Mouse (Mus musculus): Measurements from ENCODE around the gene Opa1.

The Opa1 gene

DNA sequence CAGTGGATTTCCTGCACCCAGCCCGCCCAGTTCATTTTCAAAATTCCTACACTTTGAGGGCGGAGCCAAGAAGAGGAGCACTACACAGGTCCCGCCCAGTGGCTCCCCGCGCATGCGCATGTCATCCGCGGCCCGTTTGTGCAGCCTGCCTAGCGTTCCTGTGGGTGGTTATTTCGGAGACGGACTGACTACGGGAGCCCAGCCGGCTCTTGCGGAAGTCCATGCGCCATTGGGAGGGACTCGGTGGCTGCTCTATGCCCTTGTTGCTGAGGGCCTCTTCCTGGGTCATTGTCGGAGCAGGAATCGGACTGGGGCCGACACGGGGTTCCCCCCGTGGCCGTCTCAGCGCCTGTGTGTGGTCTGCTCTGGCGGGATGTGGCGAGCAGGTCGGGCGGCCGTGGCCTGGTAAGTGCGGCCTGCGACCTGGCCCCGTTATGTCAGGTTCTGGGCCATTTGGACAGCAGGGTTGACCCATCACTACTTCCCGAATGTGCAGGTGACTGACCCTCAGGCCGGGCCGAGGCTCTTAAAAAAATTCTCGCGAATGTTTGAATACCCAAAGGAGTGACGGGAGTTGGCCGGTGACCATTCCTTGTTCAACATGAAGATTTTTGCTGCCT, at the start of gene Opa1:
Gene Opa1, plus strand, starts transcription at position 168 of the 620 bp plus-strand sequence.
- DNase-seq (ENCODE audit: low read depth) = peak; percentile 98

DNA sequence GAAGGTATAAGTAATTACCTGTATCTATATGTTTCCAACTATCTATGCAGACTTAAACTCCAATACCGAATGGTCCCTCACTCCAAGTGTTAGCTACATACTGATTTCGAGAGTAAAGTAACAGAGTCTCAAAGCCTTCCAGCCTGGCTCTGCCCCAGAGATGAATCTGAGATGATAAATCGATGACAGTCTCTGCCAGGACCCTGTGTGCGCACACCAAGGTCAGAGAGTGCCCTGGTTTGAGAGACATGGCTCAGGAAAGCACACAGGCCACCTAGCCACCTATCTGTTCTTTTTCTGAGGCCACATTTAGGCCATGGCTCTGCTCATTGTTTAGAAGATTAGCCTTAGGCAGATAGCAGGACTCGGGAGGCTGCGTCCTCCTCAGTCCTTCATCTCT, 45.5 kb upstream of the Opa1 start:
- DNase-seq (ENCODE audit: low read depth) = no peak

DNA sequence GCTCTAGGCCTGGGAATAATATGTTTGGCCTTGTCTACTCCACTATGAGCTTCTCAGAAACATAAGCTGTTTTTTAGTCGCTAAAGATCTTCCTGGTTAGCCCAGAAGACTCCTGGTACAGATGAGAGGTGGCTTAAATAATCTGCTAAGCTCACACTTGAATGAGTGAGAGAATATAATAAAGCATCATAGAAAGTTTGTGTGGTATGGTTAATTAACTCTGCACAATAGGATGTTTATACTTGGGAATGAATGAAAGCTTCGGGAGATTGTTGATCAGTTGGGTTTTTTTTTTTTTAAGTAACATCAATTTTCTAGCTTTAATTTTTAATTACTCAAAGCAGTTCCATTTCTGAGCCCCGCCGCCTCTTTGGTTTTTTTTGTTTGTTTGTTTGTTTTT, 43.3 kb upstream of the Opa1 start:
- DNase-seq (ENCODE audit: low read depth) = no peak

DNA sequence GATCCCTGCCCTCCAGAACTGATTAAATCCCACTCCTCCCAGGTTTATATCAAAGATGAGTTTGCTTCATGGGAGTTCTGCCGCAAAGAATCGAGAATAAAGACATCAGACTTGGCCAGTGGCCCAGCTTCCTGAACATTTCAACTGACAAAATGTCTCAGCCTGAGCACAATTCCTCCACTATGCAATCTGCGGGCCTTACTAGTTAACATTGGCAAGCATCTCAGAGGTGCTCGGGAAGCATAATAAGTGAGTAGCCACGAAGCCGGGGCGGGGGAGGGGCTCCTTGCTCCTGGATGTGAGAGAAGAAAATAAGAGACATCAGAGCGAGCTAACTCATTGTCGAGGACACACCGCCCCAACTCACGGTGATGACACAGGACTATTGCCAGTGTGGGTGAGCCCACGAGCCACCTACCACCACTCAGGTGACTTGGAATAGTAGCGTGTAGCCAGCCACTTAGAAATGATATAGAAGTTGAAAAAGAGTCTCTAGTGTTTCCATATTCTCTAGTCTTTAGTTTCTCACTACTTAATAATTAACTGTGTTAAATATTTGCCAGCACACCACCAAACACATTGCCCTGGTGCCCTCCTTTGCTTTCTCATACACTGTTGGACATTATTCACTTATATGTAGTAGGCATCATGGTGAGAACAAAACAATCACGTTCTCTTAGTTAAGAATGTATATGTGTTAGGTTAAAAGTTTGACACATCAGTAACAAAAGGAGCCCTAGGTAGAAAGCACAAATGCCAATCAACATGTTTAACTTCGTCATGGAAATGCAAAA, 42.5 kb upstream of the Opa1 start:
- no peak for DNase-seq (ENCODE audit: low read depth)

DNA sequence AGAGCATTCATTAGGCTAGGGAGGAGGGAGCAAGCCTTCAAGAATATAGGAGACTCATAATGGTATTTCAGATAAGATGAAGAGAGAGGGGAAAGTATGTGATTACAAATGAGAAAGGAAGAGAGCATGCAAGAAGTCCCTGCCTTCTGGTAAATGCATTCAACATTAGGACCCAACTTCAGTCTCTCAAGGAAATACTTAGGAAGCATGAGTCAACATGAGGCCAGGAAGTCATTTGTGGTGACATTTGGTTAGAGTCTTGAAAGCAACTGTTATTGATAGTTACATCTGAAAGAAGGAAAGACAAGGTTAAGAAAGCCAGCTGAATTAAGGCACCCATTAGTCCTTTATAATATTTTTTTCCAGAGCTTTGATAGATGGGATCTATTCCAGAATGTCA, 39.2 kb upstream of the Opa1 start:
- DNase-seq (ENCODE audit: low read depth) = no peak

DNA sequence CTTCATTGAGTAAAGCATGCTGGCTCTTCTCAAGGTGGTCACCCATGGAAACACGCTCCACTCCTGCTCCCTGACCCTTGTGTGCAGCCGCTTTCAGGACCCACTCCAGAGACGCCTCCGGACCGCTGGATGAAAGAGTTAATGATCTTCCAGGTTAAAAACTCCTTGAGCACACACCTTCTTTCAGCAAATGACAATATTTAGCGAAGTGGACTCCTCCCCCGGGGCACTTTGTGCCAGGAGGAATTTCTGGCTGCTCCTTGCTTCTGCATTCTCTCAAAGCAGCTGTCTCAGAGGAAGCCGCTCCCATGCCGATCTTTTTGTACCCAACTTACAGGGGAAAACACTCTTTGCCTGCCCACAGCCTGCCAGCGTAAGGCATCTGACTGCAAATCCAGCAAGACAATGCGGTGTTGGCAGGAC, 37.9 kb upstream of the Opa1 start:
- no peak for DNase-seq (ENCODE audit: low read depth)

DNA sequence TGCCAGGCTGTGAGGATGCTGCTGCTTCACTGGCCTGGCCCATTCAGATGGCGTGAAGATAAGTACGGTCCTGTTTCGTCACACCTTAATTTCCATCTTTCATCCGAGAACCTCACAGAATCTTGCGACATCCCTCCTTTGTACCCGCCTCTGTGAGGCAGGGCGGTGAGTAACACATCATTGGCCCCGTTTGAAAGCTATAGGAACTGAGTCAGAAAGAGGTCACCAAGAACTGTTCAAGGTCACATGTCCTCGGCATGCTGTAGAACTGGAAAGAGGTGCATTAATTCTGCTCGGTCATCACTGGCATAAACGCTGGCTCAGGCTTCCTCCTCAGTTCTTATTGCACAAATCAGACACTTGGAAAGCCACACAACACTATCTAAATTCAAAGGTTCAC, 34.3 kb upstream of the Opa1 start, which contains the start of gene Atp13a4:
Gene Atp13a4, minus strand, starts transcription at position 36 of the 400 bp plus-strand sequence.
- no peak for DNase-seq (ENCODE audit: low read depth)

DNA sequence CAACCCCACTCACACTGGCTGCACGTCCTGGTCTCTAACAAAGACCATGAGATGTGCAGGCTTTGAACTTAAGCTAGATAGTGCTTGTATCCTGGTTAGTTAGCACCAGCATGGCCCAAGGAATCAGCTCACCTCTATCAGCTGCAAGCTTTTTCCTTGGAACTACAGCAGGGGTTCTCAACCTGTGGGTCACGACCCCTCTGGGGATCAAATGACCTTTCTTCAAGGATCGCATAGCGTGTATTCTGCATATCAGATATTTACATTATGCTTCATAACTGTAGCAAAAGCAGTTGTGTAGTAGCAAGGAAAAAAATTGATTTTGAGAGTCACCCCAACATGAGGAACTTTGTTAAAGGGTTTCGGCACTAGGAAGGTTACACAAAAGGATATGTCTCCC, 19.5 kb upstream of the Opa1 start:
- no peak for DNase-seq (ENCODE audit: low read depth)

DNA sequence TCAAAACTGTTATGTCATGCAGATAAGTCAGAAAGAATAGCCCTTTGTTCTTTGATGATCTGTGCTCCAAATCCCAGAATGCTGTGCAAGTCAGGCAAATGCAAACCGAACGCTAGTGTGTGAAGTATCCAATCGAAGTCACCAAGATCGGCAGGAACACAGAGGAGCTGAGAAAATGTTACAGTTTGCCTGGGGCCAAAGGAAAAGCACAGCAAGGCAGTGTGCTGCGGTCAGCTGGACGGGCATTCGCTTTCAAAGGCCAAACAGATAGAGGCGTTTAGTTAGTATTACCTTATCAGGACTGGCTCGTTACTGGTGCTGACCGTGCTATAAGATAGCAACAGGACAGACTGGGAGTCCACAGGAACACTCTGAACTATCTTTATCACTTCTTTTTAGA, 18.7 kb upstream of the Opa1 start:
- DNase-seq (ENCODE audit: low read depth) = no peak

DNA sequence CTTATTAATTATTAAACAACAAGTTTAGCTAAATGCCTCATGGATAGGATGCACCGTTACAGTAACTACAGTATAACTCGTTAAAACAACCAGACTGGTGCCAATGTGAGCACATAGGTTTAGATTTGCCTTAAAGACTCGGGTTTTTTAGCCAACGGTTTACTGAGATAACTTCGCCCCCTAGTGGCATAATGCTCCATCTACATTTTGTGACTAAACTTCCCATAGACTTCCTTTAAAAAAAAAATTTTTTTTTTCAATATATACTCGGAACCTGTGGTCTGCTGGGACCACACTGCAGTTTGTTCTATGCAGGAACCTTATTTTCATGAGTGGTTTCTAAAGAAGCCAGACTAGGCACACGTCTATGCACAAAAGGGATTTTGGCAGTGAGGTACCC, 18.3 kb upstream of the Opa1 start:
- DNase-seq (ENCODE audit: low read depth) = peak; percentile 44

DNA sequence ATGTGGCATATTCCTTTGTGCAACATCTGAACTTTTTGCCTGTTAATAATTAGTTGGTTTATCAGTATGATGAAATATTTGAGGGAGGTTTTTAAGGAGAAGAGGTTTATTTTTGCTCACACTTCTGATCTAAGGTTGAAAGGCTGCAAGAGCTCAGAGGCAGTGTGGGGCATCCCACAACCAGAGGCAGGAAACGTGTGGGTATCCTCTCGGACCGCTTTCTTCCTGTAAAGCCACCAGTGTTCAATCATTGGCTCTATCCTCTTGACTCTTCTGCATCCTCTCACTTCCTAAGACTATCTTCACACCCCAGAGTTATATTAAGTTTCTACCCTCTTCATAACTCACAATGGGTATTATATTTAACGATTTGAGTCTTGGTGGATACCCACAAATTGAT, 5.1 kb upstream of the Opa1 start:
- no peak for DNase-seq (ENCODE audit: low read depth)

DNA sequence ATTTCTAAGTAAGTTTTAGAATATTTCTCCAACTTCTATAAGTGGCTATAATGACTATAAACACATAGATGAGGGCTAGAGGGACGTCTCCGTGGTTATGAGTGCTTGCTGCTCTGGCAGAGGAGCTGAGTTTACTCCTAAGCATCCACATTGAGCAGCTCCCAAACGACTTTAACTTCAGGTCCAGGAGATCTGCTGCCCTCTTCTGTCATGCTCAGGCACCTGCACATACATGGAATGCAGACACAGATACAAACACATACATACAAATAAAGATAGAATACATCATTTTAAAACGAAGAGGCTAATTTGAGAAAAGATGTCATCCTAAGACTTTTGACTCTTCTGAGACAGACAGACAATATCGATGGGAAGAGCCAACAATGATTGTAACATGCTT, 3.5 kb upstream of the Opa1 start:
- DNase-seq (ENCODE audit: low read depth) = no peak

DNA sequence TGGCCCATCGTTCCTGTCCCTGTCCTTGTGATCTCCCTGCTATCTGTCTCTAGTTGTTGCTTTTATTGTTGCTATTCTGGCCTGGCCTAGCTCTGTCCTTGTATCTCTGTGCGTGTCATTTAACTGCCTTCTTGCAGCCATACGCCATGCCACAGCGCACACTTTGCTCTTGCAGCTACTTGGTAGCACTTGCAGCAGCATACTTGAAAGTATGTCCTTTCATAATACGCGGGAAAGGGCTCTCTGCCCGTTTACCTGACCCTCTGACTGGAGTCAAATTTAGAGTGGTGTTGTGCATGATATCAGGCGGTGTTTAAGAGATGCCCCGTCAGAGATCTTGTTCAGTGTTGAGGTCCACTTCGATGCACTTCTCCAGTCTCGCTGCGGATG, 648 bp downstream of the Opa1 start:
- DNase-seq (ENCODE audit: low read depth) = peak; percentile 47

DNA sequence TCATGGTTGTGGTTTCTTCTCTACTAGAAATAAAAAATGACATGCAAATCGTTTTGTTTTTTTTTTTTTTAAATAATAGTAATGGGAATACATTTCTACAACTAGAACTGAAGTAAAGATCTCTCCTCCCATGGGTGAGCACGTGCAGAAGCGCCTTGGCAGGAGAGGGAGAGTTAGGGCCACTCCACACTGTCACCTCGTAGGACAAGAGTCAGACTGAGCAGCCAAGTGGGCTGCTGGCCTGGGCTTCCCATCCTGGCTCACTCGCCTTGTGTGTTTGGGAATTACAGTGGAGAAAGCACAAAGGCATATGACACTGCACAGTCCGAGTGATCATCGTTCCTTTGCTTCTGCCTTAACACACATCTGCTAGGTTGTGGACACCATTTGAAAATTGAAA, 13.0 kb downstream of the Opa1 start:
- DNase-seq (ENCODE audit: low read depth) = no peak

DNA sequence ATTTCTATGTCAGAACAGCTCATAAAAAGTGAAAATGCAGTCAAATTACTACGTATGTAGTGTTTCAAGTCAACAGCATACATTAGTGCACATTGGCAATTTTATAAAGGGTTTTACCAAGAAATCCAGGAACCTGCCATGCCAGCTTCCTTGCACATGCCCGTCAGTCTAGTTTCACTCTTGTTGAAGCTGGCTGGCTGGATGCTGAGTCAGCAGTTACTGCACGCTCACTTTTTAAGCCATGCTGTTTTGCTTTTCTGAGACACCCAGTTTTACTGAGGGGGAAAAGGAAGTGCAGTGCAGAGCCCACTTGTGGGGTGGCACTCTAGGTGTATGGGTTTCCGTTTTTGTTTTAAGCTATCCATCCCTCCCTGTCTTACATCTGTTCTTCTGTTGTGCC, 18.0 kb downstream of the Opa1 start:
- no peak for DNase-seq (ENCODE audit: low read depth)

DNA sequence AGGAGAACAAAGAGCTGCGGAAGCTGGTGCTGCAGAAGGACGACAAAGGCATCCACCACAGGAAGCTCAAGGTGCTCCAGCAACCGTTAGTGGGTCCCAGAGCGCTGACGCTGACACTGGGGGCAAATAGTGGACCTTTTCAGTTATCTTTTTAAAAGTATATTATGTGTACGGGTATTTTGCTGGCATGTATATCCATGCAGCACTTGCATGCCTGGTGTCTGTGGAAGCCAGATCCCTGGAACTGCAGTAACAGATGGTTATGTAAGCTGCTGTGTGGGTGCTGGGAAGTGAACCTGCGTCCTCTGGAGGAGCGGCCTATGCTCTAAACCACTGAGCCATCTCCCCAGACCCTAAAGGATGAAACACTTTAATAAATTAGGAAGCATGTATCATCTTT, 26.4 kb downstream of the Opa1 start:
- no peak for DNase-seq (ENCODE audit: low read depth)

DNA sequence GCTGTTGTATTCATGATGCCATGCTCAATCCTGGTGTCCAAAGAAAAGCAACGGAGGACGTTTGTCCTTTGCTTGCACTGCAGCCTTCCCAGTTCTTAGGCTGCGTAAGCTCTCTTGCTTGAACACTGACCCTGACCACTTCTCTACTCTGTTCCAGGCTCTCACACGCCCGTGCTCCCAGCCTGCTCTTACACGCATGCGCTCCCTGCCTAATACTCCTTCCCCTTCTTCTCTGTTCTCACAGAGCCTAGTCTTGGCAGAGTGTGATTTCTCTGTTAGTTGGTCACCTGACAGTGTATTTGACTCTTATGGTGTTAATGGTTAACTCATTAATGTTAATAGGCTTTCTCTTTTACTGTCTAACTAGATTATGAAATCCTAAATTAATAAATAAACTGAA, 28.0 kb downstream of the Opa1 start:
- no peak for DNase-seq (ENCODE audit: low read depth)

DNA sequence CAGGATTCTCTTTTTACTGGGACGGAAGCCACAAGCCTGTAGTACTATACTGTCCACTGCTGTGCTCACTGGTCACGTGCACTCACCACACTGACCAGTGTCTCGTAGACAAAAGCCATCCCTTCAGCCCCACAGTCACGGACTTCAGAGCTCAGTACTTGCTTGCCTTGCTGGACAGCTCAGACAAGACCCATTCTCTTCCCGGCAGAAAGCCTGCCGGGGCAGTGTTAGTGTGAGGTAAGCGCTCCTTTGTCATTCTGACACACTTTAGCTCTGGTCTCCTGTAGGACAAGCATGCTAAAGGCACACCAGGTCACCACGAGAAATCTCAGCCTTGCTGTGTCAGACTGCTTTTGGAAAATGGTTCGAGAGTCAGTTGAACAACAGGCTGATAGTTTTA, 35.6 kb downstream of the Opa1 start:
- no peak for DNase-seq (ENCODE audit: low read depth)

DNA sequence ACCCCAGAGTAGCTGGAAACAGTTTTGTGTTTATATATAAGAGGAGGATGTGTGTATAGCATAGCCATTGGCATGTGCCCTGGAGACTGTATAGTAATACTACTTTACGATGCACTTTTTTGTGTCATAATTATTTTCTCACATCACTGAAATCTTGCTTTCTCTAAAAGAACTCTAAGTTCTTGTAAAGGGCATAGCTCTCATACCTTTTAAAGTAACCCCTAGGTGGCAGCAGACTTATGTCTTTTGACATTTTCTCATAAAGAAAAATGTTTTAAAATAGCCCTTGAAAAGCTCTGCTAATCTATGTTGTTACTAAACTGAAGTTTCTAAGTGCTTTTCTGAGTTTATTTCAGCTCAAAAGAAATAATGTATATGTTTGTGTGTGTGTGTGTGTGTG, 49.9 kb downstream of the Opa1 start:
- DNase-seq (ENCODE audit: low read depth) = peak; percentile 25

DNA sequence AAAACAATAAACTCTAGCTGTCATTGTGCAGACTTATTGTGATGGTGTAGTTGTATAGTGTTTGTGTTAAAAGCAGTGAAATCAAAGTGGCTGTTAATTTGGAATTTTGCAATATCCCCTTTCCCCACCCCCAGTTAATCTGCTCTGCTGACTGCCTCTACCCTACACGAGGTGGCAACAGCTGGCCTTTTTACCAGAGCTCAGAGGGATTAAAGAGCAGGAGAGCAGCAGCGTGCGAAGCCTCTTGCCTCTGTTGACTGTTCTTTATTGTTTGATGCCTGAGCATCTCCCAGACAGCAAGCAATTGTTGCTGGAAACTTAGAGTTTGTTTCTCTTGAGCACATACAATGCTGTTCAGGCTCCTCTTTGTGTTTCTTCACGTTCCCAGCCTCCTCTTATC, 56.6 kb downstream of the Opa1 start:
- DNase-seq (ENCODE audit: low read depth) = no peak

DNA sequence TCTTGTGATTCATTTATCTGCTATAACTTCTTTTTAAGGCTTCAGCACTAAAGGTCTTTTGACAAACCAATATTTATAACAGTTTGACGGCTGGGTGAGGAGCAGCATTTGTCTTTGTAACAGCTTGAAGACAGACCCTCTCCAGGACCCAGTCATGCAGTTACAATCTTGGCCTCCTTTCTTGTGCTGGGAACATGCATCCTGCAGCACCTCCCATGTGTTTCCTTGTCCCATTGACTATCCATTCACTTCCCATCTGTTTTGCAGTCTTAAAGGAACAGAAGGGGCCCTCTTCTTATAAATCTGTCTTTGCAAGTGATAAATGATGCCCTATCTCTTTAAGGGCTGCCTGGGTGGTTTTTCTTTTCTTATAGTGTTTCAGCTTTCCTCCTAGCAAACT, 63.2 kb downstream of the Opa1 start:
- DNase-seq (ENCODE audit: low read depth) = no peak

DNA sequence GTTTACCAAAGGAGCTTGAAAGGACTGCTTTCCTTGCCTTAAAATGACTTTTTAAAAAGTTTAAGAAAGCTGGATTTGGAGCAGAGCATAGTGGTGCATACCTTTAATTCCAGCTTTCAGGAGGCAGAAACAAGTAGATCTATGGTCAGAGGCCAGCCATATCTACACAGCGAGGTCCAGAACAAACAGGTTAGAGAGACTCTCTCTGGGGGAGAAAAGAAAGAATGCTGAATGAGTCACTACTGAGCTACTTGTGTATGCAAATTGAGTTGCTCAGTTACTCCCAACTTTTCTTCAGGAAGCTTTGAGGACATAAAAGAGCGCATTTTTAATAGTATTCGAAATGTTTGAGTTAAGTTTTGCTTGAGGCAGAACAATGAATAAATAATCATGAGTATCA, 65.7 kb downstream of the Opa1 start:
- DNase-seq (ENCODE audit: low read depth) = no peak

DNA sequence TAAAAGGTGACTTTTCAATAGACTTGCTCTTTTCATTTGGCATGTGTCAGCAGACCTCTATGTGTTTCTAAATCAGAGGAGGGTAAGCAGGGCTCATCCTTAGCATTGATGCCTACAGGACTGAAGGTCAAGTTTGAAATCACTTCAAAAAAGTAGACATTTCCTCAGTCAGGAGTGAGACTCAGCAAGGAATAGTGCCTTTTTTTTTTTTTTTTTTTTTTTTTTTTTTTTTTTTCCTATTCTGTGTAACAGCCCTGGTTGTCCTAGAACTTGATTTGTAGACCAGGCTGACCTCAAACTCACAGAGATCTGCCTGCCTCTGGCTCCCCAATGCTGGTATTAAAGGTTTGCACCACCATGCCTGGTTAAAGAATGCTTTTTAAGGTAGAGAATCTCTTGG, 67.1 kb downstream of the Opa1 start:
- no peak for DNase-seq (ENCODE audit: low read depth)
